Mouse (Mus musculus): ENCODE data around the gene Nav3.

The Nav3 gene

GRCm38 (mm10) chr10:109684109-109685056 lies 771.6 kb downstream of the Nav3 start:
- DNase-seq (ENCODE audit: low read depth, low spot score): peak; percentile 65

DNA sequence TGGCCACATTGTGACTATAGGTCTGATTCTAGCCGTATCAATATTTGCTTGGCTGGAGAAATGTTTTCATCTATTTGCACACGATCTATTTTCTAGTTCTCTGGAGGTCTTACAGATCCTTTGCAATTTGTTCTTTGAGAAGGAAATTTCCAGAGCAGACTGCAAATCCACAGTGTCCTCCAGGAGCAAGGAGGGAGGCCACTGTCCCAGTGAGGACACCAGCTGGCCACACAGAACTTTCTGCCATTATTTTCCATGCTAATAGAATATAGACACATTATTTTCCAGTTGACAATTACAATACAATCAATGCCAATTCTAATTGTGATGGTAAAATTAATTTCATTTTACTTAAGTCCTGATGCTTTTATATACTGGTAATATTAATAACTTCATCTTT lies 783.1 kb downstream of the Nav3 start:
- no peak for DNase-seq (ENCODE audit: low read depth, low spot score)

DNA sequence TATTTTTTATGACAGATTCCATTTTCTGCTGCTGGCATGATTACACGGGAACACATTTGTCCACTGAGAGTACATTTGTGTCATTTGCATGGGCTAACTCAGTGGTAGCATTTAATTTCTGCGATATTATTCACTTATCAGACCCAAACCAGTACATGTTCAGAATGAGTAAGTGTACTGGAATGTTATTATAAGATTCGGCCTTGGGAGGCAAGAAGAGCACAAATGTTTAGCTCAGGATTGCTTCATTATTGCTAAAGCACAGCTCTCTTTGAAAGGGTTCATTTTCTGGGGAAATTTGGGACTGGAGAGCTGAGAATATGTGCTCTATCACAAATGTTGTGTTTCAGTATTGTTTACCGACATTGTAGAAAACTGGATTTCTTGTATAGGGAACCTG lies 788.6 kb downstream of the Nav3 start:
- DNase-seq (ENCODE audit: low read depth, low spot score): no peak

- peak; percentile 45 for DNase-seq (ENCODE audit: low read depth, low spot score)
These were observed 791.2 kb downstream of the Nav3 start for GRCm38 (mm10) chr10:109664629-109665317.

DNA sequence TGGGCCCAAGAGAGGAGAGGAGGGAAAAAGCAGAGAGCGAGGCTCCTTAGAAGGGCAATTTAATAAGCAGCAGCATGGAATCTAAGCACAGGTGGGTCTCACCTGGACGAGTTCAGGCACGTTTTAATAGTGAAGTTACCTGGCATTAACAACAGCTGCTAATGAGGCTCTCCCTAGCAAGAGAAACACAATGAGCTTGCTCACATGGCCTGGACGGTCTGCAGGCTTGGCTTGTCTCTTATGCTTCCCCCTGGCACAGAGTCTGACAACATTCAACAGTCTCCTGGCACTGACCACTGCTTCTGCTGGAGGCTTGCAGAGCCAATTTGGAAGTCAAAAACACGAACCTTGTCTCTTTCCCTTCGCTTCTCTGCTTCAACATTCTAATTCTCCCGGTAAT lies 804.5 kb downstream of the Nav3 start:
- no peak for DNase-seq (ENCODE audit: low read depth, low spot score)

DNA sequence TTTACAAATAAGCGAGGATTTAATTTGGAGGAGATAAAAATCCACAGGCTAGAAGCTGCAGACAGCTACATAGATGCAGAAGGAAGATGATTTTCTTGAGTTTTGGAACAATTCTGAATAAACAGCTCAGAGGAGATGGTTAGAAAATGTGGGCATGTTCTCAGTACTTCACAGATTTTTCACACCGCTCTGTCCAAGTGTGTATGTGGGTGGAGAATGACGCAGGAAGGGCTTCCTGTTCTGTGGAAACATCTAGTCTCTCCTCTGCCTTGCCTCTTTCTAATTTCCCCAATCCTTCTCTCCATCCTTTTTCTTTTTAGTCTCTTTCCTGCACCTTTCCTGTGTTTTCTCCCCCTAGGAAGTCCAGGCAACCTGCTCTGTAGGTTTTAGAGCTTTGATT lies 812.4 kb downstream of the Nav3 start:
- no peak for DNase-seq (ENCODE audit: low read depth, low spot score)

GRCm38 (mm10) chr10:109641806-109642205 lies 814.2 kb downstream of the Nav3 start:
- DNase-seq (ENCODE audit: low read depth, low spot score): no peak

- no peak for DNase-seq (ENCODE audit: low read depth, low spot score)
These were observed 818.3 kb downstream of the Nav3 start for GRCm38 (mm10) chr10:109637702-109638101.
